Mouse (Mus musculus): Measurements from ENCODE around the gene Samhd1.

Samhd1 gene

GRCm38 (mm10) chr2:157072316-157072990, 62.6 kb downstream of the Samhd1 start:
- in situ Hi-C loops (cut with MboI), result no loop called here

- in situ Hi-C loops (cut with MboI), result no loop called here
Measured at GRCm38 (mm10) chr2:157071556-157071955, 63.5 kb downstream of the Samhd1 start.

- in situ Hi-C loops (cut with MboI), result no loop called here
Measured at GRCm38 (mm10) chr2:157070365-157070764, 64.7 kb downstream of the Samhd1 start.

GRCm38 (mm10) chr2:157069755-157070315, 65.2 kb downstream of the Samhd1 start:
- in situ Hi-C loops (cut with MboI), result no loop called here

- in situ Hi-C loops (cut with MboI), result no loop called here
Measured at GRCm38 (mm10) chr2:157069355-157069735, 65.7 kb downstream of the Samhd1 start.

- in situ Hi-C loops (cut with MboI), result no loop called here
Measured at GRCm38 (mm10) chr2:157068701-157069354, 66.2 kb downstream of the Samhd1 start.

- in situ Hi-C loops (cut with MboI), result no loop called here
Measured at GRCm38 (mm10) chr2:157066731-157067430, 68.2 kb downstream of the Samhd1 start.

GRCm38 (mm10) chr2:157065879-157066226, 69.2 kb downstream of the Samhd1 start:
- in situ Hi-C loops (cut with MboI), result no loop called here

GRCm38 (mm10) chr2:157064978-157065878, 69.8 kb downstream of the Samhd1 start:
- in situ Hi-C loops (cut with MboI), result no loop called here

- in situ Hi-C loops (cut with MboI), result no loop called here
Measured at GRCm38 (mm10) chr2:157064136-157064535, 70.9 kb downstream of the Samhd1 start.

GRCm38 (mm10) chr2:157063241-157063700, 71.8 kb downstream of the Samhd1 start:
- in situ Hi-C loops (cut with MboI), result no loop called here

- in situ Hi-C loops (cut with MboI), result no loop called here
Measured at GRCm38 (mm10) chr2:157060557-157061305, 74.3 kb downstream of the Samhd1 start.

GRCm38 (mm10) chr2:157060037-157060436, 75.0 kb downstream of the Samhd1 start:
- in situ Hi-C loops (cut with MboI), result no loop called here

GRCm38 (mm10) chr2:157059166-157059565, 75.9 kb downstream of the Samhd1 start:
- in situ Hi-C loops (cut with MboI), result no loop called here

GRCm38 (mm10) chr2:157058342-157058998, 76.6 kb downstream of the Samhd1 start:
- in situ Hi-C loops (cut with MboI), result no loop called here

GRCm38 (mm10) chr2:157057758-157058157, 77.3 kb downstream of the Samhd1 start:
- in situ Hi-C loops (cut with MboI), result no loop called here

GRCm38 (mm10) chr2:157057186-157057585, 77.9 kb downstream of the Samhd1 start:
- in situ Hi-C loops (cut with MboI), result no loop called here

- in situ Hi-C loops (cut with MboI), result no loop called here
Measured at GRCm38 (mm10) chr2:157055721-157056120, 79.3 kb downstream of the Samhd1 start.

- in situ Hi-C loops (cut with MboI), result no loop called here
Measured at GRCm38 (mm10) chr2:157054816-157055215, 80.2 kb downstream of the Samhd1 start.

- in situ Hi-C loops (cut with MboI), result no loop called here
Measured at GRCm38 (mm10) chr2:157054297-157054696, 80.8 kb downstream of the Samhd1 start.
